Mouse (Mus musculus): ENCODE data around the gene Car10. TPM values are rescaled to one million over a fixed set of nuclear protein-coding genes. Genes with fewer than 3 reads are reported as not detected.

The Car10 gene
- polyA plus RNA-seq, 1 experiment from 2014 or later: 0.06 TPM

- Histone ChIP-seq H3K4me3 (no peak overlapping the region), H3K4me2 (no peak overlapping the region), H3K27me3 (replicated peaks) (no peaks in the 10 kb centered on the region), H3K9ac (no peak overlapping the region), H3K9me3 (replicated peaks) (no peaks in the 10 kb centered on the region), H3K36me3 (no peaks in the 10 kb centered on the region), H3K27ac (ENCODE audit: poor library complexity, severe bottlenecking) (no peak overlapping the region), H3K4me1 (replicated peaks) (no peaks in the 10 kb centered on the region)
- ATAC-seq (ENCODE audit: insufficient number of reproducible peaks, low FRiP score): no peak
- WGBS: 92% methylated on average over 1 of the region's 1 CpGs
These were observed 75.9 kb downstream of the Car10 start for GRCm38 (mm10) chr11:93173533-93174308.

DNA sequence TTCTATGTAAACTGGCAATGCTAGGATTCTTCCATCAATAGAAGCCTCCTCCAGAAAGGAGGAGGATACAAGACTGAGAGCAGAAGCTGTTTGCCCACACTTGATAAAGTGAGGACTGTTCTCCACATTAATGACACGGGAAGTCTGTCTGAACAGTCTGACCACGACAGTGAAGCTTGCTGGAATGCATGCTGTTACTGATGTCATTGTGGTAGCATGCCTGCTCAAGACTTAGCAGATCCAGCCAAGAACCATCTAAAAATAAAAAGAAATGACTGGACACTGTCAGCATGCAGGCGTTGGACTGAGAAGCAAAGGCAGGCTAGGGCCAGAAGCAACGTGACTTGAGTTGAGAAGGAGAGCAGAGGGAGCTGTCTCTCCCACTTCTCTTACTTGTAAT, 87.6 kb downstream of the Car10 start:
- Histone ChIP-seq H3K4me3 (no peak overlapping the region), H3K4me1 (replicated peaks) (no peaks in the 10 kb centered on the region), H3K9ac (no peak overlapping the region), H3K36me3 (no peaks in the 10 kb centered on the region), H3K27me3 (replicated peaks) (no peaks in the 10 kb centered on the region), H3K27ac (ENCODE audit: poor library complexity, severe bottlenecking) (no peak overlapping the region), H3K9me3 (replicated peaks) (no peaks in the 10 kb centered on the region), H3K4me2 (no peak overlapping the region)
- WGBS: 41% methylated on average over 4 of the region's 4 CpGs
- ATAC-seq (ENCODE audit: insufficient number of reproducible peaks, low FRiP score): no peak

GRCm38 (mm10) chr11:93186163-93186562, 88.3 kb downstream of the Car10 start:
- Histone ChIP-seq H3K4me3 (no peak overlapping the region), H3K27me3 (replicated peaks) (no peaks in the 10 kb centered on the region), H3K4me2 (no peak overlapping the region), H3K4me1 (replicated peaks) (no peaks in the 10 kb centered on the region), H3K9ac (no peak overlapping the region), H3K27ac (ENCODE audit: poor library complexity, severe bottlenecking) (no peak overlapping the region), H3K36me3 (no peaks in the 10 kb centered on the region), H3K9me3 (replicated peaks) (no peaks in the 10 kb centered on the region)
- WGBS: 58% methylated on average over 2 of the region's 2 CpGs
- no peak for ATAC-seq (ENCODE audit: insufficient number of reproducible peaks, low FRiP score)

DNA sequence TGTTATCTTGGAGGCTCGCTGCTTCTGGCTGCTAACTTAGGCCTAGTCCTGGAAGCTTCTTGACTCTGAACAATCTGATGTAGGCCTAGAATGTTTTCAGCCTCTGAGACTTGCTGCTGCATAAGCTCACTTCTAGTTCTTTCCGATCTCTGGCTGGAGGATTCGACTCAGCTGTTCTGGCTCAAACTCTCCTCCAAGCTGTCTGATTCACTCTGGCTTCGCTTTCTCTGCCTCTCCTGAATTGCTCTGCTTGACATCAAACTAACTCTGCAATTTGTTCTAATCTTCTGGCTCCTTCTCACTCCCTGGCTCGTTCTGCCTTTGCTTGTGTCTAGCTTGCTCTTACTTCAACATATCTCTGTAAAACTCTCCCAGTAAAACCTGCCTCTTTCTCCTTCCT, 90.8 kb downstream of the Car10 start:
- Histone ChIP-seq H3K36me3 (no peaks in the 10 kb centered on the region), H3K27me3 (replicated peaks) (no peaks in the 10 kb centered on the region), H3K4me2 (no peak overlapping the region), H3K4me1 (replicated peaks) (no peaks in the 10 kb centered on the region), H3K9ac (no peak overlapping the region), H3K4me3 (no peak overlapping the region), H3K9me3 (replicated peaks) (no peaks in the 10 kb centered on the region), H3K27ac (ENCODE audit: poor library complexity, severe bottlenecking) (no peak overlapping the region)
- 72% methylated on average over 5 of the region's 5 CpGs for WGBS
- ATAC-seq (ENCODE audit: insufficient number of reproducible peaks, low FRiP score): no peak

- Histone ChIP-seq H3K9ac (no peak overlapping the region), H3K4me3 (no peak overlapping the region), H3K4me1 (replicated peaks) (no peaks in the 10 kb centered on the region), H3K36me3 (no peaks in the 10 kb centered on the region), H3K27me3 (replicated peaks) (no peaks in the 10 kb centered on the region), H3K4me2 (no peak overlapping the region), H3K27ac (ENCODE audit: poor library complexity, severe bottlenecking) (no peak overlapping the region), H3K9me3 (replicated peaks) (no peaks in the 10 kb centered on the region)
- WGBS: 80% methylated on average over 3 of the region's 3 CpGs
- ATAC-seq (ENCODE audit: insufficient number of reproducible peaks, low FRiP score): no peak
These were observed 102.2 kb downstream of the Car10 start for GRCm38 (mm10) chr11:93200046-93200445.

DNA sequence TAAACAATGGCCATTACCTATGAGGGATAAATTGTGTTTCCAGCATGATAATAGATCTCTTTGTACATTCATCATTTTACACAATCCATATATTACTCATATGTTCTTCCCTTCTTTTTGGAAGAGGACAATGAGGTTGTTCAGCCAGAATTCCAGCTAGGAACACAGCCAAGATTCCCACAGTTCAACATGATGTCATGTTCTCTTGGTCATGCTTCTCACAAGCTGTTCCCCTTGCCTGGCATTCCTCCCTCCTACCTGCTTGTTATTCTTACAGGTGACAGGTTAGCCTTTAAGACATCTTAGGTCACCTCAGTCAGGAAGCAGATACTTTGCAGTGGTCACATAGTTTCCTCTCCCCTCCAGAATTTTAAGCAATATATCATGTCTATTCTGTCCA, 119.6 kb downstream of the Car10 start:
- no peak overlapping the region for H3K9ac ChIP-seq
- H3K27ac ChIP-seq (ENCODE audit: poor library complexity, severe bottlenecking): no peak overlapping the region
- H3K4me3 ChIP-seq: no peak overlapping the region
- no peak overlapping the region for H3K4me2 ChIP-seq
- H3K9me3 ChIP-seq (replicated peaks): no peaks in the 10 kb centered on the region
- no peaks in the 10 kb centered on the region for H3K36me3 ChIP-seq
- ATAC-seq (ENCODE audit: insufficient number of reproducible peaks, low FRiP score): no peak
- H3K4me1 ChIP-seq (replicated peaks): no peaks in the 10 kb centered on the region
- no peaks in the 10 kb centered on the region for H3K27me3 ChIP-seq (replicated peaks)

DNA sequence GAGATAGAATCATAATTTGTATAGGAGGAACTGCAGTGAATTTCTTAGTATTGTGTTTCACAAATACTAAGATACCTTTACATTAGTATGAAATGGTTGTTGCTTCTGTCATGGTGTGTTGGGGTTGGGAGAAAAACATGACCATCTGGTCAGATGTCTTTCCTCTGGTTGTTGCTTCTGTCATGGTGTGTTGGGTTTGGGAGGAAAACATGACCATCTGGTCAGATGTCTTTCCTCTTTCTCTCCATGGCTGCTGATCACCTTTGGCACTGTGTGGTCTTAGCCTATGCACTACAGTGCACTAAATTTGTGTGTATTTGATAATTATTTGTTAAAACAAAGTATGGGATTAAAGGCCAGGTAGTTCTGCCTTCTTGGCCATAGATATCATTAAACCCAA, 132.2 kb downstream of the Car10 start:
- Histone ChIP-seq H3K9me3 (replicated peaks) (no peaks in the 10 kb centered on the region), H3K27ac (ENCODE audit: poor library complexity, severe bottlenecking) (no peak overlapping the region), H3K4me2 (no peak overlapping the region), H3K36me3 (no peaks in the 10 kb centered on the region), H3K9ac (no peak overlapping the region), H3K4me3 (no peak overlapping the region), H3K4me1 (replicated peaks) (no peaks in the 10 kb centered on the region), H3K27me3 (replicated peaks) (no peaks in the 10 kb centered on the region)
- no peak for ATAC-seq (ENCODE audit: insufficient number of reproducible peaks, low FRiP score)

- Histone ChIP-seq H3K36me3 (no peaks in the 10 kb centered on the region), H3K27me3 (replicated peaks) (no peaks in the 10 kb centered on the region), H3K27ac (ENCODE audit: poor library complexity, severe bottlenecking) (no peak overlapping the region), H3K9ac (no peak overlapping the region), H3K4me3 (no peak overlapping the region), H3K9me3 (replicated peaks) (no peaks in the 10 kb centered on the region), H3K4me1 (replicated peaks) (no peaks in the 10 kb centered on the region), H3K4me2 (no peak overlapping the region)
- 79% methylated on average over 6 of the region's 6 CpGs for WGBS
- ATAC-seq (ENCODE audit: insufficient number of reproducible peaks, low FRiP score): no peak
These were observed 152.0 kb downstream of the Car10 start for GRCm38 (mm10) chr11:93249771-93250265.

DNA sequence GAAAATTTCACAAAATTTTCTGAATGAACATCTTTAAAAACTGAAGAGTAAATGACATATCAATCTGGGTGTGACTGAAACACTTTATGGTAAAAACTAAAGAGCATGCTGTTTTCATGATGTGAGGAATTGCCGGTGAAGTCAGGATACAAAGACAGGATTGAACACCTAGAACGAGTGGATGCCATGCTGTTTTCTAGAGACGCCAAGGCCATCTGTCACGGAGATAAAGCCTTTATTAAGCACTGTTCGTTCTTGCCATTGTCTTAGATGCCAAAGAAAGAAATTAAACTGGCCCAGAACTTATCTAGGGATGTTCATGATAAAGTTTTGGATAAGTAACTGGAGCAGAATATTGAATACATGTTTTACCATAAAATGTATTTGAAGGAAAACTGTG, 153.9 kb downstream of the Car10 start:
- 71% methylated on average over 5 of the region's 5 CpGs for WGBS
- no peaks in the 10 kb centered on the region for H3K27me3 ChIP-seq (replicated peaks)
- no peak overlapping the region for H3K4me2 ChIP-seq
- H3K36me3 ChIP-seq: no peaks in the 10 kb centered on the region
- H3K27ac ChIP-seq (ENCODE audit: poor library complexity, severe bottlenecking): no peak overlapping the region
- H3K9me3 ChIP-seq (replicated peaks): no peaks in the 10 kb centered on the region
- no peak for ATAC-seq (ENCODE audit: insufficient number of reproducible peaks, low FRiP score)
- H3K9ac ChIP-seq: no peak overlapping the region
- H3K4me3 ChIP-seq: no peak overlapping the region
- no peaks in the 10 kb centered on the region for H3K4me1 ChIP-seq (replicated peaks)

- H3K36me3 ChIP-seq: no peaks in the 10 kb centered on the region
- H3K27ac ChIP-seq (ENCODE audit: poor library complexity, severe bottlenecking): no peak overlapping the region
- no peaks in the 10 kb centered on the region for H3K4me1 ChIP-seq (replicated peaks)
- no peak for ATAC-seq (ENCODE audit: insufficient number of reproducible peaks, low FRiP score)
- no peaks in the 10 kb centered on the region for H3K9me3 ChIP-seq (replicated peaks)
- no peak overlapping the region for H3K9ac ChIP-seq
- H3K27me3 ChIP-seq (replicated peaks): no peaks in the 10 kb centered on the region
- H3K4me3 ChIP-seq: no peak overlapping the region
- WGBS: 61% methylated on average over 3 of the region's 3 CpGs
- no peak overlapping the region for H3K4me2 ChIP-seq
These were observed 166.2 kb downstream of the Car10 start for GRCm38 (mm10) chr11:93263979-93264378.

- H3K4me2 ChIP-seq: no peak overlapping the region
- H3K9ac ChIP-seq: no peak overlapping the region
- no peak overlapping the region for H3K4me3 ChIP-seq
- ATAC-seq (ENCODE audit: insufficient number of reproducible peaks, low FRiP score): no peak
- no peaks in the 10 kb centered on the region for H3K27me3 ChIP-seq (replicated peaks)
- no peaks in the 10 kb centered on the region for H3K9me3 ChIP-seq (replicated peaks)
- WGBS: 62% methylated on average over 6 of the region's 6 CpGs
- no peak overlapping the region for H3K27ac ChIP-seq (ENCODE audit: poor library complexity, severe bottlenecking)
- H3K36me3 ChIP-seq: no peaks in the 10 kb centered on the region
- H3K4me1 ChIP-seq (replicated peaks): no peaks in the 10 kb centered on the region; the same call in 1 of the 2 replicates
These were observed 174.2 kb downstream of the Car10 start for GRCm38 (mm10) chr11:93272016-93272415.

- no peak for ATAC-seq (ENCODE audit: insufficient number of reproducible peaks, low FRiP score)
These were observed 176.1 kb downstream of the Car10 start for GRCm38 (mm10) chr11:93273906-93274305.

More at GRCm38 (mm10) chr11:93273906-93274305, 176.1 kb downstream of the Car10 start:
- WGBS: 25% methylated on average over 6 of the region's 6 CpGs
- no peak overlapping the region for H3K9ac ChIP-seq
- no peaks in the 10 kb centered on the region; the same call in 1 of the 2 replicates for H3K4me1 ChIP-seq (replicated peaks)
- no peak overlapping the region for H3K27ac ChIP-seq (ENCODE audit: poor library complexity, severe bottlenecking)
- no peak overlapping the region for H3K4me3 ChIP-seq
- no peak overlapping the region for H3K4me2 ChIP-seq
- H3K9me3 ChIP-seq (replicated peaks): no peaks in the 10 kb centered on the region
- H3K36me3 ChIP-seq: no peaks in the 10 kb centered on the region
- H3K27me3 ChIP-seq (replicated peaks): no peaks in the 10 kb centered on the region

Measured in heart, embryonic 12.5 days (tissue).